Mouse (Mus musculus): ENCODE measurements around the gene Gm49027. TPM values are rescaled to one million over a fixed set of nuclear protein-coding genes. Genes with fewer than 3 reads are reported as not detected.
"Not testable (repeated sequence)": the region's sequence is repeated elsewhere in the genome, so short reads cannot be mapped to it uniquely, and the experiment has no call there.

Gm49027 gene
- 10.0 and 10.7 TPM in 2 replicates for total RNA-seq (2021)
- long read RNA-seq, experiment 1 = 0 reads
- long read RNA-seq, experiment 2, partial matches to known transcripts = 8 of 8 reads
- long read RNA-seq, experiment 2, other reads (novel, unspliced or antisense) = 0 of 8 reads

DNA sequence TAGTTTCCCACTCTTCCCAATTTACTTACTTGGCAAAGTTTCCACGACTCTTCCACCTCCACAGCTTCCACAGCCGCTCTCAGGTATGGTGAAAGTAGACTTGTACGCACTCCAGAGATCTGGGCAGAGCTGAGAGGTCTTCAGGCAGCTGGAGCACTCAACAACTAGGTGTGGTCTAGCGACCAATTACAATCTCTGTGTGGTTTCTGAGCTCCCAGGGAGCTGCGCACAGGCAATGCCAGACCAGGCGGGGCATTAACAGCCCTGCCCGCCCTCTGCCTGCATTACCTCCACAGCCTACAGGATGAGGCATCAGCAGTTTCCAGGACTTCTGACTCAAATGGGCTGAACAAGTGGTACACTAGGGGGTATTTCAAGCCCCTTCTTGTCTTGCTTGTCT is at the start of gene Gm49027:
Gene Gm49027 (minus strand): TSS at position 208 of the 400 bp plus-strand sequence.
- DNase-seq = peak; percentile 23

DNA sequence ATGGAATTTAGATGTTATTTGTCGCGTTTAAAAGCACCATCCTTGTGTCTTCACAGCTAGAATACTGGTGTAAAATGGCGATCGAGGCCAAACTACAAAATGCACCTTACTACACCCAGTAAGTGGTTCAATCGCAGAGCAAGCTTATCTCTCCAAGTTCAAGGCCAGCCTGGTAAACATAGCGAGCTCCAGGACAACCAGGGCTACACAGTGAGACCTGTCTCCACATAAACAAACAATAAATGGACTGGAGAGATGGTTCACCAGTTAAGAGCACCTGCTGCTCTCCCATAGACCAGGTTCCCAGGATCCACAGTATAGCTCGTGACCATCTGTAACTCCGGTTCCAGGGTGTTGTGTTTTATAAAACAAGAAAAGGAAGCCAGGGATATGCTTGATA is 48.1 kb upstream of the Gm49027 start:
- no peak for DNase-seq

GRCm38 (mm10) chr5:123572357-123573186 is 47.3 kb upstream of the Gm49027 start, which contains the start of gene Vps33a:
Gene Vps33a, minus strand, starts transcription at chr5:123573038.
- DNase-seq = peak; percentile 99

DNA sequence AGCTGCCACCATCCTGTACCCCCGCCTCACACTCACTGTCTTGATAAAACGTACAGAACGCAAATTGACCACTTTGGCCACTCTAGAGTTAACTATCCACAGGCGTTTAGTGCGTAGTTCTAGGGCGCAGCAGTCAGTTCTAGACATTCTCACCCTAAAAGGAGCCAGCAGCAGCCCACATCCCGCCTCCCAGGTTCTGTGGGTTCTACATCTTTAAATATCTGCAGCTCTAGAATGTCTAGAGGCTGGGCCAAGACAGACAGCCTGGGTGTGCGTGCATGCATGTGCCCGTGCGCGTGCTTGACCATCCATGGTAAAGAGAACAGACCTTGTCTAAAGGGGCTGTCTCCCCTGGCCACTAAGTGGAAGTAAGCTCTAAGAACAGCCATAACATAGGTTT is 35.8 kb upstream of the Gm49027 start:
- no peak for DNase-seq

- DNase-seq = no peak
These were observed 34.3 kb upstream of the Gm49027 start for GRCm38 (mm10) chr5:123559588-123559987.

- DNase-seq = peak; percentile 70
These were observed 31.2 kb upstream of the Gm49027 start for GRCm38 (mm10) chr5:123556451-123556850.

DNA sequence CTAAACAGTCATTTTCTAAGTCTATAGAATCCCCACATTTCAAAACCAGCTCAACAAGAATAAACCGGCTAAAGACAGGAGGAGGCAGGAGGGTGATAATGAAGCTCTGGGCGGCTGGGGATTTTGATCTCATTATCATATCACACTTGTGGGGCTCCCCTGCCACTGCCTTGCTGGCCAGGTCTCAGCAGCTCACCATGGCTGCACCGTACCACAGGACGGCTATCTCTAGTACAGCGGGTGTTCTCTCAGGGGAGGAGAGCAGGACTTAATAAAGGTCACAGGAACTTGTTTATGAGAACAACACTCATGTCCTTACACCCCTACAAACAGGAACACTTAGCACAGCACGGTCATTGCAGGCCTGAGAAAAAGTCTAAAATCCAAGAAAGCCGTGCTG is 30.4 kb upstream of the Gm49027 start:
- DNase-seq = no peak

DNA sequence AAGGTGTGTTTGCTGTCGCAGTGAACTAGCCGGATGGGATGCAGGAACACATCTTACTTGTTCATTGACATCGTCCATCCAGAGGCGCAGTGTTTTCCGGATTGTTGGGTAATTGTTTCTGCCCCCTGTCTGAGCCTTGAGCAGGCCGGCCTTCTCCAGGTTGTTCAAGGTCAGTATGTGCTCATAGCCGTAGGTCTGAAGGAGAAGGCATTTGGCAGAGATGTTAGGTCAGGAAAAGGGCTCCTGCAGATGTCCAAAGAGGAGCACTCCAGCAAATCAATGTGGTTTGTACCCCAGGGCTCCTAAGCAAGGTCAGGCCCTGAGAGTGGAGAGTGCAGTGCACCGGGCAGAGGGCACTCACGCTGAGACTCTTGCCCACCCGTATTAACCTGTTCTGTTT is 8.5 kb upstream of the Gm49027 start:
- peak; percentile 48 for DNase-seq

- no peak for DNase-seq
These were observed 4.8 kb upstream of the Gm49027 start for GRCm38 (mm10) chr5:123530056-123530455.

GRCm38 (mm10) chr5:123528641-123529040 is 3.4 kb upstream of the Gm49027 start:
- peak; percentile 44 for DNase-seq

DNA sequence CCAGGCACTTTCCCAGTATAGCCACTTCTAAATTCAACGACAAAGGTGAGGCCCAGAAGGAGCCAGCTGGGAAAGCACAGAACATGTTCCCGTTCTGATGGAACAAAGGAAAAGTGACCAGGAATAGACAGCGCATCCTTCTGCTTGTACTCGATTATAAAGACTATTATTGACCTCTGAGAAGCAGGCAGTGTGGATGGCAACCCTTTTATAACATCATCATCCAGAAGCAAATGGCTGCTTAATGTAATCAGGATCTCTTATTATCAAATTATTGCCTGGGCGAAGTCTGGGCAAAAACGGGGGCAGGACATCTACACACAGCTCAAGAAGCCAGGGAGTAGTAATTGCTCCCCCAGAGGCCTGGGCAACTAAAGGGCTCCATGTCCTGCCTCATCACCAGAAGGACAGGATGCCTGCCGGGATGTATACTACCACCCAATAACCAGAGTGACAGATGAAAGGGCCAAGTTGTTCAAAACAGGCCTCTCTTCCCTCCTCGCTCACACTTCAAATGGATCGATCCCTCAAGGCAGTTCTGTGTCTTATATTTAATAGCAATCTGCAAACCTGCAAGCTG is 718 bp upstream of the Gm49027 start:
- no peak for DNase-seq

DNA sequence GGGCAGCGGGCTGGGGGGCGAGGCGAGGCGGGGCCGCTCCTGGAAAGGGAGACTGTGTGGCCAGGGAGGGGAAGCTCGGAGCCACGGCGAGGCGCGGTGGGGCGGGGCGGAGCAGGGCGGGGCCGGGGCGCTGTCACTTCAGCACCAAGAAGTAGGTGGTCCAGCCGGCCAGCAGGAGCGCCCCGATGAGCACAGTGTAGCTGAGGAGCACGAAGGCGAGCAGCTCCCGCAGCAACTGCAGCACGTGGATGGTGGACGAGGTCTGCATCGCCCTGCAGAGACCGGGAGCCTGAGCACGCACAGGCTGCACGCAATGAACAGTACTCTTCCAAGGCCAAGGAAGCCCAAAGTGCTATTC is 916 bp downstream of the Gm49027 start:
- no peak for DNase-seq

DNA sequence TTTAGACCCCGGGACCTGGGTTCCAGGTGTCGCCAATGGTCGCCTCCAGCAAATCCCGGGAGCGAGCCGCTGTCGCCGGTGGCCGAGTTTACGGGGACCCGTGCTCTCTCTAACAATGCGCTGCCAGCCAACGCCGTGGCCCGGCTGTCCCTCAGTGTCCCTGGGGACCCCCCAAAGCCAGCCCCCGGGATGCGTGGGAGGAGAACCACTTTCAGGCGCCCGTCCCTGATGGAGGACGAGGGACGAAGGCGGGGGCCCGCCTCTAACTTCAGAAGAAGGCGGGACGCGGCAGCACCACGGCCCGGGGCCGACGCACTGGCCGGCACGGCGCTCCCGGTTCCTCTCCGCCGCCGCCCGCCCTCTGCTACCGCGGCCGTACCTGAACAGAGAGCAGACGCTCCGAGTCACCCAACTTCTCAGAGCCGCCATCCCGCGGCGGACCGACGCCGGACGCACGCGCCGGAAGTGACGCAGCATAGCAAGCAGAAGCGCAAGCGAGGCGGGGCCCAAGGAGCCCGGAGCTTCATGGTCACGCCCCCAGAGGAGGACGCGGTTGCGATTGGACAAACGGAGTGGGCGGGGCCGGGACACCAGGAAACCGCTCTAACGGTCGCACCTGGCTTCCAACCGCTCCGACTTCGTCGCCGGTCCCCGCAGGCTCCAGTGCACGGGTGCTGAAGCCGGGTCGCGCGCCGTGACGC is 1.4 kb downstream of the Gm49027 start, which contains the start of gene Diablo:
Gene Diablo (minus strand): TSS at position 485 of the 701 bp plus-strand sequence.
- DNase-seq = peak; percentile 99

- DNase-seq = no peak
These were observed 3.1 kb downstream of the Gm49027 start for GRCm38 (mm10) chr5:123522166-123522565.

- DNase-seq = no peak
These were observed 3.7 kb downstream of the Gm49027 start for GRCm38 (mm10) chr5:123521621-123522020.

DNA sequence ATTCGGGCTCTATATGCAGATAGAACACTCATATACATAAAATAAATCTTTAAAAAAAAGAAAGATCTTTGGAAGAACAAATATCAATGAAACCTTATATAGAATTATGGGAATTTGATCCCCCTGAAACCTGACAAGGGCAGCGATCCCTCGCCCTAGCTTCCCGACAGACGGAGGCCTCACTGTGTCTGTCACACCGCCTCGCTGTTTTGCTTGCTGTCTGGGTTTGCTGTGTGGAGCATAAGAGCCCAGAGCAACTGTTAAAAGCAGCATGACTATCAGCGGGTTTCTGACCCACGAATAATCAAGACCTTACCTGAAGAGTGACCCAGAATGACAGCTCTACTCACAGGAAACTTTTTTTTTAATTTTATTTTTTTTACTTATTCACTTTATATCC is 4.6 kb downstream of the Gm49027 start:
- no peak for DNase-seq

GRCm38 (mm10) chr5:123514871-123515270 is 10.4 kb downstream of the Gm49027 start:
- DNase-seq = no peak

GRCm38 (mm10) chr5:123512102-123512501 is 13.2 kb downstream of the Gm49027 start:
- no peak for DNase-seq

DNA sequence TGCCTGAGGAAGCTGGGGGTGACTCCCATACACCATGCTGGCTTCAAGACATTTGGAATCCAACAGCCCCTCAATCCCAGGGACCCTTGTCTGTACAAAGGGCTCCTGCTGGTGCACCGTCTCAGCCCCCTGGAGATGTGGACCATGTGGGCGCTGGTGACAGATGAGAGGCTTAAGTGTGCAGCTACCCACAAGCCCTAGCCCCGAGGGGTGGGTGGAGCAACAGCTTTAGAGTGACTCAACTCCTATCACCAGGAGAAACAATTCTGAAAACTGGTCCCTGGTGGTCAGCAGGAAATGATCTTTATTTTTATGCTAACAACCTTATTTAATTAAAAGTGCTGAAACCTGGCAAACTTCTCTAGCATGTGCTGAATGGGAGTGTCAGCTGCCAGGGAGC is 13.9 kb downstream of the Gm49027 start:
- not testable (repeated sequence) for DNase-seq

DNA sequence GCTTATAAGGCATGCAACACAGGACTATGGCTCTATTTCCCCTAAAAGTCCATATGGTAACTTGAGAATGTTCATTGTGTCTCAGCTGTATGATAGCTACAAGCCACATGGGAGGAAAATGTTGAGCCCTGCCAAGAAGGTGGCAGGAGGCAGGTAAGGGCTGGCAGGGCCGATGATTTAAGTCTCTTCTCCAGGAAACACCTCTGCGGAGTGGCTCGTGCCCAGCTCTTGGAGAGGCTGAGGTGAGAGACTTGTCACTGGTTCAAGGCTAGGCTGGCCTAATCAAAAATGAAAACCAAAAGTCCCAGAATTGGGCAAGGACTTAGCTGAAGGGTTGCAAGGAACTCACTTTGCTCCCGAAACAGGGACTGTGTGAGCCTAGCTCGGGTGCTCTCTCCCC is 15.1 kb downstream of the Gm49027 start, which contains the start of gene B3gnt4:
Gene B3gnt4 (plus strand): TSS at position 301 of the 400 bp plus-strand sequence.
- DNase-seq = peak; percentile 4

DNA sequence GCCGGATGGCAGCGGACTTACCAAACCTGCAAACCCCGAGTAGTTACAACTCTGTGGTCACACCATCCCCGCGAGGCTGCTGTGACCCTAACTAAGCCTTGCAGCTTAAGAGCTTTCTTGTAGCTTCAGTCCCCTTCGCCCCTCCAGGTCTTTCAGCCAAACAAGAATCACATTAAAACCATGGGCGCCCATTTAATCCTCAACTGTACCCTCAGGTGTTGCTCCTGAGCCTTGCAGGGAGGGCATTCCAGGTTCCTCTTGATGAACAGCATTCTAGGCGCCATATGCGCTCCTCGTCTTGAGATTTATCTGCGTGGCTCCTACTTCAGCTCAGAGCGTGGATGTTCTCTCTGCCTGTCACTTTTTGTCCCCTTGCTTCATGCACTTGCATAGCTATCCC is 16.4 kb downstream of the Gm49027 start:
- DNase-seq = no peak

DNA sequence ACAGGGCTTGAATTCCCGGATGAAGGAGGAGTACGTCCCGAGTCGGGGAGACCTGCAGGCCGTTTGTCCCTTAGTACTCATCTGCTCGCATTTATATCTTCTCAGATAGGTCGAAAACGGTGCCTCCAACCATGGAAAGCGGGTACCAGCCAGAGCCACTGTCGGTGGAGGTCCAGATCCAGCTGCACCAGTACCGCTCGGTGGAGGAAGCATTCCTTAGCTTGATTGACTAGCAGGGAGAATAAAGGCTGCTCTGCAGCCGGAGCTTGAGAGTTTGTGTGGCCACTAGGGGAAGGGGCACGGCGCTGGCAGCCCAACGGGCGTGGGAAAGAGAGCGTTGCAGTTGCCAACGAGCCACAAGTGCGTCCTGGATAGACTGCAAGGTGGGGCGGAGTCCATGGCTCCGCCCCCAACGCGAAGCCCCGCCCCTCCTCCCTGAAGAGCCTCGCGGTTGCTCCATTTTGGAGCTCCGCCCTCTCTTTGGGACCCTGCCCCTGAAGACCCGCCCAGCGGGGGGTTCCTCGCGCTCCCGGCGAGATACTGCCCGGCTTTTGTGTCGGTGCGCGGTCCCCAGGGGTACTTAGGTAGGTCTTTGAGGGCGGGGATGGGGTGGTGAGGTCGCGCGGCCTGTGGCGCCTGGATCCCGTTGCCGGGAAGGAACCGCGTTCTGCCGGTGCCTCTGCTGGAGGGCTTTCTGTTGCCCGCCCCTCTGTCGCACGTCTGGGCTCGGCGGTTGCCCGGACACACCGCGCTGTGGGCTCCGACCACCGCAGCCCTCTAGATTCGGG is 17.2 kb downstream of the Gm49027 start:
- peak; percentile 89 for DNase-seq
